ENCODE assay signal across 40 mouse cellular contexts in the genomic region with DNA sequence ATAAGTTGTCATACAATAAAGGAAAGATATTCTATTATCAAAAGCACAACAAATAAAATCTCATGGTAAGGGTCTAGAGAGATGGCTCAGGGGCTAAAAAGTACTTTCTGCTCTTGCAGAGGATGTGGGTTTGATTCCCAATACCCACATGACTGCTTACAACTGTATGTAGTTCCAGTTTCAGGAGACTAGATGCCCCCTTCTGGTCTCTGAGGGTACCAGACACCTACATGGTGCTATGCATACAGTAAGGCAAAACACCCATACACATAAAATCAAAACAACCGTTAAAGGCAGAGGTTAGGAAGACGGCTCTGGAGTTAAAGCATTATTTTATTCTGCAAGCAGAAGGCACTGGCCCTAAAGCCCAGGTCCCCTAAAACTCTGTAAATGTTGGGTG. TPM values are rescaled to one million over a fixed set of nuclear protein-coding genes. Genes with fewer than 3 reads are reported as not detected.
DNase-seq lines count a peak whose midpoint lies in the region; ATAC-seq and TF ChIP-seq lines count a peak whose summit lies in the region.
"Had no signal": no experiment of that assay in that cellular context is flagged by ENCODE, and none has a peak within 500 bp of the region (broad histone marks: within the 10 kb centered on the region; RNA-seq: fewer than 3 reads in every experiment).

No protein-coding gene starts in this region.

- no peak overlapping the region for H3K4me3 ChIP-seq in lung, postnatal 0 days (ENCODE audit: low read depth, low read length)
- no peak overlapping the region for H3K4me3 ChIP-seq in lung, adult 2 months (replicated peaks; ENCODE audit: extremely low read depth, low read depth, low read length)
- H3K4me3 ChIP-seq: embryonic facial prominence, embryonic 10.5 days; embryonic facial prominence, embryonic 15.5 days; forebrain, embryonic 12.5 days; hindbrain, embryonic 10.5 days; hindbrain, embryonic 15.5 days; left cerebral cortex, adult 2 months; limb, embryonic 13.5 days; liver, embryonic 13.5 days; neural tube, embryonic 12.5 days had no signal

- no peaks in the 10 kb centered on the region for H3K36me3 ChIP-seq in lung, postnatal 0 days (ENCODE audit: insufficient read depth, low read length)
- H3K36me3 ChIP-seq: embryonic facial prominence, embryonic 10.5 days; embryonic facial prominence, embryonic 15.5 days; forebrain, embryonic 12.5 days; hindbrain, embryonic 10.5 days; hindbrain, embryonic 15.5 days; limb, embryonic 13.5 days; liver, embryonic 13.5 days; neural tube, embryonic 12.5 days had no signal

- H3K27me3 ChIP-seq in lung, postnatal 0 days (replicated peaks; ENCODE audit: insufficient read depth, low read length) = no peaks in the 10 kb centered on the region

- peak; percentile 33 for DNase-seq in heart, adult 11 months
- no peak for DNase-seq in heart, adult 9 months (ENCODE audit: low spot score in 2 of 2)
- DNase-seq in lung, postnatal 0 days (ENCODE audit: low spot score) = no peak
- DNase-seq in lung, adult 2 months = no peak
- DNase-seq in ES-CJ7 (ENCODE audit: low read depth, low spot score) = peak; percentile 38
- peak; percentile 21 for DNase-seq in naive thymus-derived CD4-positive, alpha-beta T cell, adult 2 months (ENCODE audit: low read depth)
- DNase-seq in adrenal gland, postnatal 10 days = no peak
- DNase-seq in layer of hippocampus, adult 9-10 months (ENCODE audit: low spot score) = no peak
- DNase-seq: adrenal gland, postnatal 36 days; cerebellum, adult 2 months; cerebellum, postnatal 14 days; forebrain, postnatal 0 days; heart, postnatal 14 days; kidney, adult 8-10 months; kidney, postnatal 14 days; liver, embryonic 13.5 days; right cerebral cortex, postnatal 4 days; thymus, postnatal 36 days had no signal

- H3K9ac ChIP-seq in lung, postnatal 0 days (replicated peaks; ENCODE audit: low read depth) = no peak overlapping the region
- H3K9ac ChIP-seq: embryonic facial prominence, embryonic 15.5 days; forebrain, embryonic 12.5 days; forebrain, postnatal 0 days; hindbrain, embryonic 15.5 days; limb, embryonic 13.5 days; liver, embryonic 13.5 days; neural tube, embryonic 12.5 days had no signal

- no peak for TF ChIP-seq POLR2A in lung, adult 2 months (IDR thresholded peaks at IDR 0.05; ENCODE audit: borderline replicate concordance, extremely low read depth, low read depth, low read length)

- H3K4me2 ChIP-seq in lung, postnatal 0 days (replicated peaks; ENCODE audit: low read depth, low read length) = no peak overlapping the region
- H3K4me2 ChIP-seq: embryonic facial prominence, embryonic 15.5 days; forebrain, embryonic 12.5 days; hindbrain, embryonic 15.5 days; limb, embryonic 13.5 days; liver, embryonic 13.5 days; neural tube, embryonic 12.5 days had no signal

- no peak for ATAC-seq in lung, postnatal 0 days
- ATAC-seq: forebrain, postnatal 0 days; midbrain, embryonic 16.5 days had no signal

- TF ChIP-seq EP300 in lung, postnatal 0 days (IDR thresholded peaks at IDR 0.05) = no peak

- peak; percentile 35 for TF ChIP-seq CTCF in lung, postnatal 0 days (IDR thresholded peaks at IDR 0.05)
- TF ChIP-seq CTCF in lung, adult 2 months (IDR thresholded peaks at IDR 0.05; ENCODE audit: insufficient read depth, low read length) = no peak

- H3K27ac ChIP-seq in lung, postnatal 0 days (ENCODE audit: low read length) = no peak overlapping the region
- H3K27ac ChIP-seq: embryonic facial prominence, embryonic 10.5 days; embryonic facial prominence, embryonic 15.5 days; forebrain, embryonic 12.5 days; hindbrain, embryonic 10.5 days; hindbrain, embryonic 15.5 days; left cerebral cortex, adult 2 months; limb, embryonic 13.5 days; liver, embryonic 13.5 days; macrophage; neural tube, embryonic 12.5 days had no signal

- WGBS in lung, postnatal 0 days = 75% methylated on average over 2 of the region's 2 CpGs
- 73% methylated on average over 2 of the region's 2 CpGs for WGBS in lung, adult 2 months

- H3K9me3 ChIP-seq in lung, postnatal 0 days (ENCODE audit: low read length) = no peaks in the 10 kb centered on the region
- H3K9me3 ChIP-seq: embryonic facial prominence, embryonic 10.5 days; embryonic facial prominence, embryonic 15.5 days; forebrain, embryonic 12.5 days; hindbrain, embryonic 10.5 days; hindbrain, embryonic 15.5 days; limb, embryonic 13.5 days; liver, embryonic 13.5 days; neural tube, embryonic 12.5 days had no signal

- H3K4me1 ChIP-seq in lung, postnatal 0 days (ENCODE audit: insufficient read depth, low read depth, low read length) = 0 out of 2 replicates have a peak, but pooled peaks cover 2% of the 10 kb centered on the region
- no peaks in the 10 kb centered on the region for H3K4me1 ChIP-seq in lung, adult 2 months (ENCODE audit: control insufficient read depth, insufficient read depth, low read length)

RNA-seq across cellular contexts. Expression of a gene that starts 5.9 kb away (rescaled TPM):
- polyA plus RNA-seq in lung, postnatal 0 days (2015; fragmentation: Nextera tagmentation; extraction: Ambion mirVana) = not detected in 2 replicates
- polyA plus RNA-seq in lung, adult 2 months (2012; rRNA removed) = not detected in 2 replicates
- not detected for total RNA-seq in adrenal gland, postnatal 10 days (2021)
- total RNA-seq: adrenal gland, adult 18-20 months; adrenal gland, postnatal 36 days; forebrain, postnatal 0 days; gastrocnemius, adult 8-10 months; gastrocnemius, postnatal 4 days; heart, adult 8-10 months; heart, postnatal 14 days; layer of hippocampus, postnatal 14 days; left cerebral cortex, adult 2 months; left cerebral cortex, postnatal 36 days had no signal
- polyA plus RNA-seq: brain, embryonic 14.5 days; cerebellum, adult 2 months; embryonic facial prominence, embryonic 10.5 days; embryonic facial prominence, embryonic 15.5 days; forebrain, embryonic 12.5 days; forebrain, postnatal 0 days; heart, embryonic 14.5 days; hindbrain, embryonic 10.5 days; hindbrain, embryonic 15.5 days; intestine, embryonic 14.5 days; limb, embryonic 13.5 days; liver, embryonic 13.5 days; lung, embryonic 16.5 days; macrophage; midbrain, embryonic 16.5 days; neural tube, embryonic 12.5 days; spleen, adult 2 months; testis, adult 2 months had no signal

RNA-seq across cellular contexts. Expression of a gene that starts 16.8 kb away (rescaled TPM):
- 43.7 and 45.3 TPM in 2 replicates for polyA plus RNA-seq in lung, postnatal 0 days (2015; fragmentation: Nextera tagmentation; extraction: Ambion mirVana)
- polyA plus RNA-seq in lung, adult 2 months (2012; rRNA removed) = 55.6 and 56.7 TPM in 2 replicates
- total RNA-seq in adrenal gland, postnatal 10 days (2021) = 100 to 1,000 TPM; 135 to 143 TPM

RNA-seq across cellular contexts. Expression of a gene that starts 21.5 kb away (rescaled TPM):
- 0.14 and 0.70 TPM in 2 replicates for polyA plus RNA-seq in lung, postnatal 0 days (2015; fragmentation: Nextera tagmentation; extraction: Ambion mirVana)
- polyA plus RNA-seq in lung, adult 2 months (2012; rRNA removed) = not detected in 2 replicates
- 10 to 100 TPM; 15.7 to 19.1 TPM for total RNA-seq in adrenal gland, postnatal 10 days (2021)
- polyA plus RNA-seq: macrophage; spleen, adult 2 months had no signal

RNA-seq across cellular contexts. Expression of a gene that starts 22.2 kb away (rescaled TPM):
- not detected in 2 replicates for polyA plus RNA-seq in lung, postnatal 0 days (2015; fragmentation: Nextera tagmentation; extraction: Ambion mirVana)
- not detected in 2 replicates for polyA plus RNA-seq in lung, adult 2 months (2012; rRNA removed)
- total RNA-seq in adrenal gland, postnatal 10 days (2021) = 10 to 100 TPM; 12.7 to 15.4 TPM
- total RNA-seq: forebrain, postnatal 0 days; layer of hippocampus, postnatal 14 days; left cerebral cortex, postnatal 36 days had no signal
- polyA plus RNA-seq: brain, embryonic 14.5 days; cerebellum, adult 2 months; embryonic facial prominence, embryonic 10.5 days; embryonic facial prominence, embryonic 15.5 days; forebrain, embryonic 12.5 days; forebrain, postnatal 0 days; heart, embryonic 14.5 days; hindbrain, embryonic 10.5 days; hindbrain, embryonic 15.5 days; intestine, embryonic 14.5 days; limb, embryonic 13.5 days; liver, embryonic 13.5 days; lung, embryonic 16.5 days; macrophage; midbrain, embryonic 16.5 days; neural tube, embryonic 12.5 days; spleen, adult 2 months had no signal

RNA-seq across cellular contexts. Expression of a gene that starts 42.6 kb away (rescaled TPM):
- polyA plus RNA-seq in lung, postnatal 0 days (2015; fragmentation: Nextera tagmentation; extraction: Ambion mirVana) = not detected in 2 replicates
- polyA plus RNA-seq in lung, adult 2 months (2012; rRNA removed) = not detected in 2 replicates
- total RNA-seq in adrenal gland, postnatal 10 days (2021) = under 1 TPM; 0.36 to 0.51 TPM
- total RNA-seq: forebrain, postnatal 0 days; gastrocnemius, postnatal 4 days; layer of hippocampus, postnatal 14 days; left cerebral cortex, adult 2 months; left cerebral cortex, postnatal 36 days had no signal
- polyA plus RNA-seq: brain, embryonic 14.5 days; cerebellum, adult 2 months; embryonic facial prominence, embryonic 10.5 days; embryonic facial prominence, embryonic 15.5 days; forebrain, embryonic 12.5 days; heart, embryonic 14.5 days; hindbrain, embryonic 10.5 days; hindbrain, embryonic 15.5 days; intestine, embryonic 14.5 days; limb, embryonic 13.5 days; liver, embryonic 13.5 days; lung, embryonic 16.5 days; macrophage; midbrain, embryonic 16.5 days; neural tube, embryonic 12.5 days; spleen, adult 2 months had no signal

Comparison
In these comparisons a context has a peak if more than half of its experiments do, and no peak if none do; other contexts are left out.
1. DNase-seq: peak in heart, adult 11 months (single experiment), ES-CJ7 (single experiment) and naive thymus-derived CD4-positive, alpha-beta T cell, adult 2 months (single experiment); none in heart, adult 9 months (0 of 2), lung, postnatal 0 days (single experiment), lung, adult 2 months (single experiment), adrenal gland, postnatal 10 days (single experiment) and layer of hippocampus, adult 9-10 months (single experiment).